Mouse (Mus musculus) kidney, postnatal 36 days (tissue): ENCODE data around the gene Ripk1.

Experiments used
- DNase-seq, 2 experiments: peaks; one replicate each; pipeline ENCODE4 v3.0.0; 2021 to 2022; ENCODE audit warnings: mixed read lengths in 2 of 2

The Ripk1 gene

GRCm38 (mm10) chr13:34002058-34003006, at the start of gene Ripk1, which contains the start of gene Serpinb6a:
Ripk1 (plus strand) TSS chr13:34002363.
Serpinb6a (minus strand) TSS chr13:34002794.
- DNase-seq = peak; percentile 92 to 96

GRCm38 (mm10) chr13:33952947-33953346, 49.2 kb upstream of the Ripk1 start:
- no peak for DNase-seq

- DNase-seq = peak; percentile 41 to 55
These were observed 45.4 kb upstream of the Ripk1 start for GRCm38 (mm10) chr13:33956571-33957421.

GRCm38 (mm10) chr13:33959771-33960170, 42.4 kb upstream of the Ripk1 start:
- no peak for DNase-seq

- peak; percentile 86 to 90 for DNase-seq
These were observed 37.7 kb upstream of the Ripk1 start, which contains the start of gene Nqo2 for GRCm38 (mm10) chr13:33964206-33965046. Nqo2 (plus strand) TSS chr13:33964687.

GRCm38 (mm10) chr13:33965056-33966024, 36.8 kb upstream of the Ripk1 start:
- DNase-seq = peak; percentile 25 to 30

GRCm38 (mm10) chr13:33966025-33966412, 36.1 kb upstream of the Ripk1 start:
- DNase-seq = no peak

GRCm38 (mm10) chr13:33966574-33966973, 35.6 kb upstream of the Ripk1 start:
- no peak for DNase-seq

GRCm38 (mm10) chr13:33989625-33990024, 12.5 kb upstream of the Ripk1 start:
- no peak for DNase-seq

GRCm38 (mm10) chr13:33995197-33995596, 7.0 kb upstream of the Ripk1 start:
- peak; percentile 81 to 88 for DNase-seq

GRCm38 (mm10) chr13:34003058-34003457, 895 bp downstream of the Ripk1 start:
- no peak for DNase-seq

- no peak for DNase-seq
These were observed 5.1 kb downstream of the Ripk1 start for GRCm38 (mm10) chr13:34007234-34007633.

- no peak for DNase-seq
These were observed 14.9 kb downstream of the Ripk1 start for GRCm38 (mm10) chr13:34016927-34017569.

- no peak for DNase-seq
These were observed 16.4 kb downstream of the Ripk1 start for GRCm38 (mm10) chr13:34018521-34018920.

- DNase-seq = no peak
These were observed 19.8 kb downstream of the Ripk1 start for GRCm38 (mm10) chr13:34021998-34022397.

GRCm38 (mm10) chr13:34032041-34032440, 29.9 kb downstream of the Ripk1 start:
- no peak for DNase-seq

GRCm38 (mm10) chr13:34035424-34035823, 33.3 kb downstream of the Ripk1 start:
- DNase-seq = peak; percentile 38 to 56

GRCm38 (mm10) chr13:34036726-34037125, 34.6 kb downstream of the Ripk1 start:
- DNase-seq = no peak

- peak; percentile 98 for DNase-seq
These were observed 35.3 kb downstream of the Ripk1 start, which contains the start of gene Bphl for GRCm38 (mm10) chr13:34037172-34038055. Bphl (plus strand) TSS chr13:34037597.
